Mouse (Mus musculus) heart, embryonic 11.5 days (tissue): ENCODE measurements around the gene Nap1l4. TPM values are rescaled to one million over a fixed set of nuclear protein-coding genes. Genes with fewer than 3 reads are reported as not detected.

Experiments used
- ATAC-seq: fragments of 200-750 bp; cut with Nextera tagmentation; replicated peaks from 2 replicates; pipeline ENCODE4 v1.8.0; 2017; ENCODE audit warnings: moderate library complexity; ENCODE audit not compliant: insufficient number of reproducible peaks, low FRiP score, low TSS enrichment
- H3K27ac ChIP-seq: fragments of 300-500 bp; sonication (generic); 2 replicates; pipeline ENCODE4 v1.5.1; 2014; ENCODE audit warnings: mild to moderate bottlenecking, low read depth, low read length
- H3K27me3 ChIP-seq: fragments of 300-500 bp; sonication (generic); 2 replicates; pipeline ENCODE4 v1.6.1; 2014; ENCODE audit warnings: mild to moderate bottlenecking, low read length, mixed read lengths; ENCODE audit not compliant: control insufficient read depth, insufficient read depth
- H3K36me3 ChIP-seq: fragments of 300-500 bp; sonication (generic); 2 replicates; pipeline ENCODE4 v1.6.1; 2014; ENCODE audit warnings: mild to moderate bottlenecking, low read length, moderate library complexity, mixed read lengths; ENCODE audit not compliant: control insufficient read depth, insufficient read depth
- H3K4me1 ChIP-seq: fragments of 300-500 bp; sonication (generic); 2 replicates; pipeline ENCODE4 v1.6.1; 2014; ENCODE audit warnings: low read length; ENCODE audit not compliant: control insufficient read depth, insufficient read depth
- H3K4me2 ChIP-seq: fragments of 300-500 bp; sonication (generic); 2 replicates; pipeline ENCODE4 v1.6.1; 2014; ENCODE audit warnings: mild to moderate bottlenecking, moderate library complexity
- H3K4me3 ChIP-seq: fragments of 300-500 bp; sonication (generic); 2 replicates; pipeline ENCODE4 v1.5.1; 2014; ENCODE audit warnings: low read depth, low read length
- H3K9ac ChIP-seq: fragments of 300-500 bp; sonication (generic); 2 replicates; pipeline ENCODE4 v1.6.1; 2014; ENCODE audit warnings: mild to moderate bottlenecking, low read depth, low read length, moderate library complexity
- H3K9me3 ChIP-seq: fragments of 300-500 bp; sonication (generic); replicated peaks from 2 replicates; pipeline ENCODE4 v1.6.1; 2016; ENCODE audit warnings: low read length; ENCODE audit not compliant: control insufficient read depth
- WGBS: fragments of 180-500 bp; shearing (Covaris S2); extraction: QIAGEN DNeasy Blood & Tissue Kit; methylation state at CpG from one replicate; pipeline ENCODE4 v1.1.7; 2014; ENCODE audit not compliant: insufficient replicate concordance; 5-methylcytosine and 5-hydroxymethylcytosine counted together
- polyA plus RNA-seq: library from polyadenylated mRNA; unstranded; fragments of >200 nt; fragmentation: Nextera tagmentation; extraction: Ambion mirVana; gene quantifications from 2 replicates; pipeline ENCODE4 v1.2.1, GENCODE M21; 2014

Nap1l4 gene
- polyA plus RNA-seq, 1 experiment from 2014 or later = 121 TPM

DNA sequence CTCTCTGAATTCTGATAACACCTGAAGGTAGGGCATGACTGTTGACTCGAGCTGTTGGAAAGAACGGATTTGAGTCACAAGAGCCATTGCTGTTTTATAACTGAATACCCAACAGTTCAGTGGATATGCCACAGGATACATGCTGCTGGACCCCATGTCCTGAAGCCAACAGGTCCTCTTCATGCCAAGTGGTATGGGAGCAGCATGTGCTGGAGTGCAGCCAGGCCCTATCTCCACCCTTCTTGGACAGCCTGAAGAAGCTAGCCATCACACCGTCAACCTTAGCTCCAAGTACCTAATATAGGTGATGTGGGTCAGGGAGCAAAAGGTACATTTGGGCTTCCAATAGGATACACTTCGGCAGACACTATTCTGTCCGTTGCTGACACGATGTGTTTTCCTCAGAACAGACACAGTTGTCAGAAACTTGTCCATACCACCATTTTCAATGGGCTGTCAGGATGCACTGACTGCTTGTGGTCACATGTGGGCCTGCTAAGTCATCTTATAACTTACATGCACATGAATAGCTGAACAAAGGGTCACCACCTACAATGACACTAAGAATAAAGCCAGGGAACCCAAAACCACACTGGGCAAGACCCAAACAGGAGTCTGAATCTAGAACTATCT lies 16.2 kb upstream of the Nap1l4 start:
- Histone ChIP-seq H3K36me3 (peaks cover 23% of the 10 kb centered on the region), H3K9ac (no peak overlapping the region), H3K9me3 (no peaks in the 10 kb centered on the region), H3K27ac (no peak overlapping the region), H3K4me1 (peaks cover 4% of the 10 kb centered on the region; the same call in 1 of the 2 replicates), H3K4me3 (no peak overlapping the region), H3K4me2 (no peak overlapping the region), H3K27me3 (no peaks in the 10 kb centered on the region)
- ATAC-seq = no peak
- WGBS = 91% methylated on average over 6 of the region's 6 CpGs

DNA sequence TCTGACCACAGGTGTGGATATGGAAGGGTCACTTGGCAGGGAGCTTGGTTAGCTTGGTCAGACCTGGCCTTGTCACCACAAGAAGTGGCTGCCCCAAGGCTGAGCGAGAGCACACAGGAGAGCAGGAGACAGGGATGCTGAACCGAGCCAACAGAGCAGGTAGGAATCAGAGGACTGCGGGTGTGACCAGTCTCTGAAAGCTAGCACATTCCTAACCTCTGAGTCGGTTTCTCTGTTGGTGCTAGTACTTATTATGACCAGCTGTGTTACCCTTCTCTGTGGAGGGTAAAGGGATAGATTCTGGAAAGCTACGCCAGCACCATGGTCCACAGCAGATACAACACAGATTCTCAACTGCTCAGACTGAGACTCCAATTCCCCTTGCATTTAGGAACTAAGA lies 14.9 kb upstream of the Nap1l4 start:
- Histone ChIP-seq H3K9ac (no peak overlapping the region), H3K27me3 (no peaks in the 10 kb centered on the region), H3K4me1 (peaks cover 4% of the 10 kb centered on the region; the same call in 1 of the 2 replicates), H3K27ac (no peak overlapping the region), H3K4me3 (no peak overlapping the region), H3K4me2 (no peak overlapping the region), H3K36me3 (peaks cover 21% of the 10 kb centered on the region), H3K9me3 (no peaks in the 10 kb centered on the region)
- WGBS = 81% methylated on average over 5 of the region's 5 CpGs
- no peak for ATAC-seq

GRCm38 (mm10) chr7:143557616-143558015 lies 8.7 kb upstream of the Nap1l4 start:
- Histone ChIP-seq H3K4me2 (no peak overlapping the region), H3K4me3 (no peak overlapping the region), H3K36me3 (peaks cover 19% of the 10 kb centered on the region; the same call in 1 of the 2 replicates), H3K27ac (no peak overlapping the region), H3K27me3 (no peaks in the 10 kb centered on the region), H3K9ac (no peak overlapping the region), H3K9me3 (no peaks in the 10 kb centered on the region), H3K4me1 (no peaks in the 10 kb centered on the region)
- WGBS = 91% methylated on average over 7 of the region's 7 CpGs
- ATAC-seq = no peak

GRCm38 (mm10) chr7:143556964-143557610 lies 8.2 kb upstream of the Nap1l4 start:
- WGBS = 82% methylated on average over 8 of the region's 8 CpGs
- no peaks in the 10 kb centered on the region for H3K4me1 ChIP-seq
- 0 out of 2 replicates have a peak overlapping the region, but pooled peaks have one; percentile 5 for H3K9ac ChIP-seq
- peaks cover 19% of the 10 kb centered on the region; the same call in 1 of the 2 replicates for H3K36me3 ChIP-seq
- H3K4me2 ChIP-seq = no peak overlapping the region
- no peak overlapping the region for H3K27ac ChIP-seq
- H3K4me3 ChIP-seq = no peak overlapping the region
- H3K9me3 ChIP-seq = no peaks in the 10 kb centered on the region
- ATAC-seq = no peak
- no peaks in the 10 kb centered on the region for H3K27me3 ChIP-seq

DNA sequence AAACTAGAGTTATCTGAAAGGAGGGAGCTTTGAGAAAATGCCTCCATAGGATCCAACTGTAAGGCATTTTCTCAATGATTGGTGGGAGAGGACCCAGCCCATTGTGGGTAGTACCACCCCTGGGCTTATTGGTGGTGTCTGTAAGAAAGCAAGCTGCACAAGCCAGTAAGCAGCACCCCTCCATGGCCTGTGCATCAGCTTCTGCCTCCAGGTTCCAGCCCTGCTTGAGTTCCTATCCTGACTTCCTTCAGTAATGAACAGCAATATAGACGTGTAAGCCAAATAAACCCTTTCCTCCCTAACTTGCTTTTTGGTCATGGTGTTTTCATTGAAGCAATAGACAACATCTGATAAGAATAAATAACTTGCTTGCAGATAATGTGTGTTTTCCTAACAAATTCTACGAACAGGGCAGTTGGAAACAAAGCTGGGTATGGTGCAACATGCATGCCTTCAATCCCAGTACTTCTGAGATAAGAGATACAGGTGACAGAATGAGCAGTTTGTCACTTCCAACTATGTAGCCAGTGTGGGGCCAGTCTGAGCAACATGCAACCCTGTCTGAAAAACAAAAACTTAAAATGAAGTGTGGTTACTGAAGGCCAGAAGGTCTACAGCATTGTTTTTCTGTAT lies 798 bp upstream of the Nap1l4 start:
- Histone ChIP-seq H3K9me3 (no peaks in the 10 kb centered on the region), H3K36me3 (no peaks in the 10 kb centered on the region), H3K4me1 (peaks cover 8% of the 10 kb centered on the region; the same call in 1 of the 2 replicates), H3K27me3 (no peaks in the 10 kb centered on the region), H3K27ac (peak overlapping the region; percentile 89), H3K4me2 (peak overlapping the region; percentile 88), H3K4me3 (peak overlapping the region; percentile 95), H3K9ac (peak overlapping the region; percentile 75)
- 18% methylated on average over 2 of the region's 2 CpGs for WGBS
- ATAC-seq = no peak

DNA sequence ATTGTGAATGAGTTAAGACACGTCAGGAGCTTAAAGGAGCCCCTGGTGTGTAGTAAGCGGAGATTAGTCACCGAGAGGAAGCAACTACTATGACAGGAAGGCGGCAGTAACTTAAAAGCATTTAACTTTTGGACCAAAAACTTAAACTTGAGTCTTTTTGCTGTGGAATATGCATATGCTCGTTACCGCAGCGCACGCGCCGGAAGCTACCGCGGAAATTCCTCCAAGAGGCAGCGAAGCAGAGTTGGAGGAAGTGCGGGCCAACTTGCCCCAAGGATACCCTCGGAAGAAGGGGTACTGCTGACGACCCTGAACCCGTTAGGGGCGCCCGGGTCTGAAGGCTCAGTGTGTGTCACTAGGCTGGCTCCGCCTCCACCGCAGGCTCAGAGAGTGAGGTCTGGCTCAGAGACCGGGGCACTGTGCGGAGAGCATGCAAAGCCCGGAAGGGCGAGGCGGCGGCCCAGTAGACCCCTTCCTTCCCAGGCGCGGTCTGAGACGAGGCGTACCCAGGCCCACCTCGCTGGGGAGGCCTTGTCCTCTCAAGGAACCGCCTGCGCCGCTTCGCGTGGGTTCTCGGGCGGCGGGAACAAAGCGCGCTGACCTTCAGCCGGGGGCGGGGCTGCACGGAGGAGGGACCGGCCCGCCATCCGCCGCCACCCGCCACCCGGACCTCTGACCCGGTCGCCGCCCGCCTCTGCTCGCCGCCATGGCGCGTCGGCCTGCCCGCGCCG lies 510 bp downstream of the Nap1l4 start:
- ATAC-seq = peak; percentile 82
- no peaks in the 10 kb centered on the region for H3K9me3 ChIP-seq
- peak overlapping the region; percentile 71 for H3K4me2 ChIP-seq
- peaks cover 8% of the 10 kb centered on the region; the same call in 1 of the 2 replicates for H3K4me1 ChIP-seq
- no peaks in the 10 kb centered on the region for H3K27me3 ChIP-seq
- H3K9ac ChIP-seq = peak overlapping the region; percentile 94
- peak overlapping the region; percentile 95 for H3K4me3 ChIP-seq
- WGBS = under 1% methylated on average over 56 of the region's 63 CpGs
- peak overlapping the region; percentile 94 for H3K27ac ChIP-seq
- no peaks in the 10 kb centered on the region for H3K36me3 ChIP-seq

DNA sequence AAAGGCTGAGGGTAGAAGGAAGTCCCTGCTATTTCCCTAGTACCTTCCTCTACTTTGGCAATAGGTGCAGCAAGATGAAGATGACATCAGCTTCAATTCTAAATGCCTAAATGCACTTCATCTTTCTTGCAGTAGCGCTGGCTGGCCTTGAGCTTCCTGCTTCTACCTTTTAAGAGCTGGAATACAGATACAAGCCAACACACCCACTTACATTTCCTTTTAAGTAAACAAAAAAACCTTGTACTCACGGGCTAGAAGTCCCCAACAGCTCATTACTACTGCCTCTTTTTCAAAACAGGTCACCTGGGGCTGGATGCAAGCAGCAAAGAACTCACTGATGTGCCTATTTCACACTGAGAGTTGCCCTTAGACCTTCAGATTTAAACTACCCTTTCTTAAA lies 2.4 kb downstream of the Nap1l4 start:
- H3K4me1 ChIP-seq = peaks cover 8% of the 10 kb centered on the region; the same call in 1 of the 2 replicates
- no peak overlapping the region for H3K9ac ChIP-seq
- no peak for ATAC-seq
- H3K4me3 ChIP-seq = no peak overlapping the region
- H3K9me3 ChIP-seq = no peaks in the 10 kb centered on the region
- WGBS = 74% methylated on average over 2 of the region's 2 CpGs
- no peaks in the 10 kb centered on the region for H3K36me3 ChIP-seq
- no peaks in the 10 kb centered on the region for H3K27me3 ChIP-seq
- H3K27ac ChIP-seq = no peak overlapping the region
- no peak overlapping the region for H3K4me2 ChIP-seq

- no peak overlapping the region for H3K27ac ChIP-seq
- H3K4me3 ChIP-seq = no peak overlapping the region
- H3K36me3 ChIP-seq = no peaks in the 10 kb centered on the region
- peaks cover 10% of the 10 kb centered on the region; the same call in 1 of the 2 replicates for H3K4me1 ChIP-seq
- H3K9me3 ChIP-seq = no peaks in the 10 kb centered on the region
- 95% methylated on average over 2 of the region's 2 CpGs for WGBS
- H3K27me3 ChIP-seq = no peaks in the 10 kb centered on the region
- no peak overlapping the region for H3K9ac ChIP-seq
- ATAC-seq = no peak
- H3K4me2 ChIP-seq = no peak overlapping the region
These were observed 4.5 kb downstream of the Nap1l4 start for GRCm38 (mm10) chr7:143544368-143544767.
